In the genomic region with DNA sequence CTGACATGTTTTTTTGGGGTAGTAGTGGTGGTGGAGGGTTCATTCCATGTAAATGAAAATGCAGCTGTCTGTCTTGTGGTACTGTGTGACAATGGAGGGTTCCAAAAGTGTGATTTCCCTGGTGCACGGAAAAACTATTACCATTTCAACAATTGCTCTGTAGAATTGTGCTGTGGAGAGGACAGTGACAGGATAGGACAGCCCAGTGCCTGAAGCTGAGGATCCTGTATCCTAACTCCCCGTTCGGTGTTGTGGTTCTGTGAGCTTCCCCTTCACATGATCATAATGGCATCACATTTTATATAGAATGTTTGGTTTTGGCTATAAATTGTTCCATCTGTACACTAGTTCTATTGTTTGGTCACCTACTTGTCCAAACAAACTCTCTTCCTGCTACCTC, we compare ENCODE assay signal across 26 mouse cellular contexts.
"Had no signal": no experiment of that assay in that cellular context is flagged by ENCODE, and none has a peak within 500 bp of the region (broad histone marks: within the 10 kb centered on the region; RNA-seq: fewer than 3 reads in every experiment).

No protein-coding gene starts in this region.

- H3K4me3 ChIP-seq: embryonic facial prominence, embryonic 10.5 days; embryonic facial prominence, embryonic 12.5 days; embryonic facial prominence, embryonic 13.5 days; embryonic facial prominence, embryonic 15.5 days; erythroblast, embryonic 14.5 days; forebrain, embryonic 10.5 days; forebrain, embryonic 12.5 days; forebrain, embryonic 13.5 days; forebrain, embryonic 15.5 days; gastrocnemius, adult 2 months; heart, adult 2 months had no signal

- H3K27me3 ChIP-seq: embryonic facial prominence, embryonic 12.5 days; embryonic facial prominence, embryonic 13.5 days; embryonic facial prominence, embryonic 15.5 days; forebrain, embryonic 12.5 days; forebrain, embryonic 13.5 days; forebrain, embryonic 15.5 days had no signal

- DNase-seq: cerebellum, adult 2 months; cerebellum, adult 8-10 months; cerebellum, adult 9-10 months; cerebellum, adult 9-11 months; cerebellum, postnatal 10 days; cerebellum, postnatal 14 days; cerebellum, postnatal 25 days; cerebellum, postnatal 36 days; embryo, embryonic 11 days; forebrain, postnatal 0 days; gastrocnemius, adult 2 months; gastrocnemius, postnatal 10 days; gastrocnemius, postnatal 14 days; gastrocnemius, postnatal 25 days; gastrocnemius, postnatal 36 days; heart, adult 18-20 months; heart, adult 2 months had no signal

- H3K36me3 ChIP-seq: embryonic facial prominence, embryonic 10.5 days; embryonic facial prominence, embryonic 12.5 days; embryonic facial prominence, embryonic 13.5 days; embryonic facial prominence, embryonic 15.5 days; forebrain, embryonic 10.5 days; forebrain, embryonic 12.5 days; forebrain, embryonic 15.5 days had no signal

- H3K27ac ChIP-seq: embryonic facial prominence, embryonic 10.5 days; embryonic facial prominence, embryonic 12.5 days; embryonic facial prominence, embryonic 13.5 days; embryonic facial prominence, embryonic 15.5 days; forebrain, embryonic 10.5 days; forebrain, embryonic 12.5 days; forebrain, embryonic 13.5 days; forebrain, embryonic 15.5 days; gastrocnemius, adult 2 months; heart, adult 2 months had no signal

- H3K9me3 ChIP-seq: embryonic facial prominence, embryonic 10.5 days; embryonic facial prominence, embryonic 12.5 days; embryonic facial prominence, embryonic 13.5 days; embryonic facial prominence, embryonic 15.5 days; forebrain, embryonic 10.5 days; forebrain, embryonic 12.5 days; forebrain, embryonic 13.5 days; forebrain, embryonic 15.5 days had no signal
